Mouse (Mus musculus) gastrocnemius, adult 18-20 months (tissue): Measurements from ENCODE around the gene Ctps2. TPM values are rescaled to one million over a fixed set of nuclear protein-coding genes. Genes with fewer than 3 reads are reported as not detected.
A peak's percentile ranks its signal among the peaks of the same experiment; 100 is the strongest.
"Not testable (repeated sequence)": the region's sequence is repeated elsewhere in the genome, so short reads cannot be mapped to it uniquely, and the experiment has no call there.

ENCODE experiments used
- DNase-seq: peaks from one replicate; pipeline ENCODE4 v3.0.0; 2021; ENCODE audit warnings: low spot score
- long read RNA-seq, 2 experiments: library from polyadenylated mRNA; stranded (forward); transcript quantifications; one replicate each; pipeline ENCODE4 v2.0.0; 2021
- total RNA-seq, 2 experiments: library from RNA; stranded (reverse); gene quantifications; 2 replicates each; pipeline ENCODE4 v1.2.3; 2021

Gene Ctps2
- 1 to 10 TPM; 5.0 to 5.4 TPM for total RNA-seq
- long read RNA-seq, experiment 1, partial matches to known transcripts = 0 of 3 reads
- long read RNA-seq, experiment 1, other reads (novel, unspliced or antisense) = 1 of 3 reads
- long read RNA-seq, experiment 2, transcript Ctps2-204 (19 exons, 3,099 nt) = major isoform, 5 of 9 reads
- long read RNA-seq, experiment 2, partial matches to known transcripts = 0 of 9 reads
- long read RNA-seq, experiment 2, other reads (novel, unspliced or antisense) = 1 of 9 reads

GRCm38 (mm10) chrX:162900938-162901337 lies at the start of gene Ctps2:
Gene Ctps2 (plus strand): TSS chrX:162901238.
- no peak for DNase-seq

- no peak for DNase-seq
Observed at GRCm38 (mm10) chrX:162868294-162868965, 32.6 kb upstream of the Ctps2 start.

GRCm38 (mm10) chrX:162871734-162872517 lies 29.1 kb upstream of the Ctps2 start:
- DNase-seq = peak; percentile 8

- DNase-seq = no peak
Observed at GRCm38 (mm10) chrX:162873761-162874160, 27.3 kb upstream of the Ctps2 start.

GRCm38 (mm10) chrX:162878236-162878635 lies 22.8 kb upstream of the Ctps2 start:
- DNase-seq = no peak

GRCm38 (mm10) chrX:162887931-162888511 lies 13.0 kb upstream of the Ctps2 start, which contains the start of gene Syap1:
Gene Syap1 (minus strand): TSS chrX:162888447.
- DNase-seq = peak; percentile 86

GRCm38 (mm10) chrX:162888575-162889223 lies 12.3 kb upstream of the Ctps2 start:
- not testable (repeated sequence) for DNase-seq

- DNase-seq = peak; percentile 26
Observed at GRCm38 (mm10) chrX:162901371-162902039, 467 bp downstream of the Ctps2 start.

- peak; percentile 11 for DNase-seq
Observed at GRCm38 (mm10) chrX:162902040-162902734, 1.1 kb downstream of the Ctps2 start.

- no peak for DNase-seq
Observed at GRCm38 (mm10) chrX:162907554-162907953, 6.5 kb downstream of the Ctps2 start.

GRCm38 (mm10) chrX:162913651-162914050 lies 12.6 kb downstream of the Ctps2 start:
- DNase-seq = no peak

- DNase-seq = peak; percentile 37
Observed at GRCm38 (mm10) chrX:162915697-162916096, 14.7 kb downstream of the Ctps2 start.

- no peak for DNase-seq
Observed at GRCm38 (mm10) chrX:162921487-162922125, 20.6 kb downstream of the Ctps2 start.

GRCm38 (mm10) chrX:162931467-162931866 lies 30.4 kb downstream of the Ctps2 start:
- DNase-seq = no peak

- no peak for DNase-seq
Observed at GRCm38 (mm10) chrX:162942027-162942426, 41.0 kb downstream of the Ctps2 start.

- peak; percentile 11 for DNase-seq
Observed at GRCm38 (mm10) chrX:162949811-162950439, 48.9 kb downstream of the Ctps2 start.

- DNase-seq = no peak
Observed at GRCm38 (mm10) chrX:162957921-162958320, 56.9 kb downstream of the Ctps2 start.

GRCm38 (mm10) chrX:162963840-162964239 lies 62.8 kb downstream of the Ctps2 start:
- DNase-seq = no peak

GRCm38 (mm10) chrX:162964383-162964782 lies 63.3 kb downstream of the Ctps2 start, which contains the start of gene S100g:
Gene S100g (minus strand): TSS chrX:162964599.
- DNase-seq = no peak
